Mouse (Mus musculus): ENCODE measurements around the gene Tmem255b. TPM values are rescaled to one million over a fixed set of nuclear protein-coding genes. Genes with fewer than 3 reads are reported as not detected.
A peak's percentile ranks its signal among the peaks of the same experiment; 100 is the strongest.

Gene Tmem255b
- polyA plus RNA-seq (2015; fragmentation: Nextera tagmentation; extraction: Ambion mirVana): not detected in 2 replicates

GRCm38 (mm10) chr8:13434889-13435288 lies at the start of gene Tmem255b:
Gene Tmem255b, plus strand, starts transcription at chr8:13435189.
- H3K27ac ChIP-seq: no peak within 1 kb of the TSS
- H3K4me1 ChIP-seq (replicated peaks): no peaks in the 10 kb centered on the region
- H3K4me3 ChIP-seq (replicated peaks): no peak within 1 kb of the TSS
- H3K4me2 ChIP-seq: no peak within 1 kb of the TSS
- H3K9ac ChIP-seq: no peak within 1 kb of the TSS
- H3K27me3 ChIP-seq: peaks cover 45% of the 10 kb centered on the region
- no peaks in the 10 kb centered on the region for H3K36me3 ChIP-seq
- H3K9me3 ChIP-seq (replicated peaks): no peaks in the 10 kb centered on the region
- ATAC-seq (ENCODE audit: low read depth): no peak
- no peak for DNase-seq
- 22% methylated on average over 10 of the region's 10 CpGs for WGBS (ENCODE audit: insufficient replicate concordance)

DNA sequence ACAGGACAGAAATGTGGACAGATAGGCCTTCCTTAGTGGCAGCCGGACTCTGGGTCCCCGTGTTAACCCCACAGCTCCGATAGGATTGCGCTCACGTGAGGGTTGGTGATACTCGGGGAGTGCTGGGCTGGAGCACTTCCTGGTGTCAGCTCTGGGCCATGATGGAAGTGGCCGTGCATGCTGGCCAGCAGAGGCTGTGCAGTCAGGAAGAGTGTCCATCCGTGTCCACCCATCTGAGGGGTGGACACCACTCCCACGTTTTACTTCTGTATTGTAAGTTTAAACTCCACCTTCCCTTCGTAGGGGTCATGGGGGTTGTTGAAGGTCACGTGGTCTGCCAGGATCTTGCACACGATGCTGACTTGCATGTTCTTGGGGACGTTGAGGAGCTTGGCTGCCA lies 48.6 kb upstream of the Tmem255b start:
- Histone ChIP-seq H3K27me3 (no peaks in the 10 kb centered on the region), H3K4me2 (no peak overlapping the region), H3K9ac (no peak overlapping the region), H3K27ac (no peak overlapping the region), H3K4me1 (replicated peaks) (peaks cover 8% of the 10 kb centered on the region), H3K36me3 (no peaks in the 10 kb centered on the region), H3K9me3 (replicated peaks) (no peaks in the 10 kb centered on the region), H3K4me3 (replicated peaks) (no peak overlapping the region)
- ATAC-seq (ENCODE audit: low read depth): no peak
- 68% methylated on average over 13 of the region's 13 CpGs for WGBS (ENCODE audit: insufficient replicate concordance)
- DNase-seq: no peak

DNA sequence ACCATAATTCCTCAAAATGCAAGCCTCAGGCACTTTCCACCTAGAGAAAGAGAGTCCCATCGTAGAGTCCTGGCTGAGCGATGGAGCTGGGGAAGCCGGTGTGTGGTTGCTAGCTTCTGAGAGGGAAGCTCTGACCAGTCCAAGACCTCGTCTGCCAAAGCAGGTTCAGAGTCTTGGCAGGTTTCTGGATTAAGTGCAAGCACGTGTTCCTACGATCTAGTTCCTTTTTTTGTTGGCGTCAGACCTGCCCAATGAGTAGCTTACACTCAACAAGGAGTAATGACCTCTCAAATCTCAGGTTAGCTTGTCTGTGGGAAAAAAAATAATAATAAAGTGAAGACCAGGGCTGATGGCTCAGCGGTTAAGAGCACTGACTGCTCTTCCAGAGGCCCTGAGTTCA lies 47.3 kb upstream of the Tmem255b start:
- no peak overlapping the region for H3K9ac ChIP-seq
- H3K4me1 ChIP-seq (replicated peaks): peaks cover 8% of the 10 kb centered on the region
- H3K9me3 ChIP-seq (replicated peaks): no peaks in the 10 kb centered on the region
- H3K27me3 ChIP-seq: no peaks in the 10 kb centered on the region
- no peak overlapping the region for H3K4me3 ChIP-seq (replicated peaks)
- H3K36me3 ChIP-seq: no peaks in the 10 kb centered on the region
- WGBS (ENCODE audit: insufficient replicate concordance): 51% methylated on average over 8 of the region's 8 CpGs
- ATAC-seq (ENCODE audit: low read depth): no peak
- H3K4me2 ChIP-seq: no peak overlapping the region
- H3K27ac ChIP-seq: no peak overlapping the region
- no peak for DNase-seq

- Histone ChIP-seq H3K36me3 (no peaks in the 10 kb centered on the region), H3K4me1 (replicated peaks) (peaks cover 8% of the 10 kb centered on the region), H3K4me3 (replicated peaks) (no peak overlapping the region), H3K4me2 (no peak overlapping the region), H3K9me3 (replicated peaks) (no peaks in the 10 kb centered on the region), H3K9ac (no peak overlapping the region), H3K27ac (no peak overlapping the region), H3K27me3 (no peaks in the 10 kb centered on the region)
- ATAC-seq (ENCODE audit: low read depth): peak; percentile 51; the same call in 1 of the 2 replicates
- no peak for DNase-seq
- 60% methylated on average over 2 of the region's 2 CpGs for WGBS (ENCODE audit: insufficient replicate concordance)
Measured at GRCm38 (mm10) chr8:13388744-13389143, 46.2 kb upstream of the Tmem255b start.

DNA sequence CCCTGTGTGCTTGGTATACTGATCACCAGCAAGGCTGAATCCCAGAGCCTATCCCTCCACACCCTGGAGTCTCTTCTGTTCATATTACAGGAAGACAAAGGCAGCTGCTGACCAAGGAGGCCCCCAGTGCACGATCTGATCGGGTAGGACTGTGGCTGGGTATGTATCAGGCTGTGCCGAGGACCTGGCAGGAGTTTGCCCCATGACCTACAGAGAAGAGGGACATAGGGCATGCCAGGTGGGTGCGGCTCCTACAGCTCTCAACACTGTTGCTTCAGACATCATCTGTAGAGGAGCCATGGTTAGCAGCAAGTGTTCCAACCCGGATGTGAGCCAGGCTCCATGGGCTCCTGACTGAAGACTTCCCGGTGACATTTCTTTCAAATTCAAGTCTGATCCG lies 41.1 kb upstream of the Tmem255b start:
- peaks cover 2% of the 10 kb centered on the region for H3K4me1 ChIP-seq (replicated peaks)
- H3K4me3 ChIP-seq (replicated peaks): no peak overlapping the region
- H3K27me3 ChIP-seq: no peaks in the 10 kb centered on the region
- H3K9me3 ChIP-seq (replicated peaks): no peaks in the 10 kb centered on the region
- no peak for ATAC-seq (ENCODE audit: low read depth)
- H3K36me3 ChIP-seq: no peaks in the 10 kb centered on the region
- no peak overlapping the region for H3K4me2 ChIP-seq
- 68% methylated on average over 7 of the region's 7 CpGs for WGBS (ENCODE audit: insufficient replicate concordance)
- no peak for DNase-seq
- H3K27ac ChIP-seq: no peak overlapping the region
- H3K9ac ChIP-seq: no peak overlapping the region

GRCm38 (mm10) chr8:13396725-13397124 lies 38.3 kb upstream of the Tmem255b start, which contains the start of gene Atp4b:
Gene Atp4b, minus strand, starts transcription at chr8:13396825.
- no peak within 1 kb of the TSS for H3K27ac ChIP-seq
- H3K4me2 ChIP-seq: no peak within 1 kb of the TSS
- no peak within 1 kb of the TSS for H3K9ac ChIP-seq
- no peaks in the 10 kb centered on the region for H3K4me1 ChIP-seq (replicated peaks)
- no peaks in the 10 kb centered on the region for H3K36me3 ChIP-seq
- H3K4me3 ChIP-seq (replicated peaks): no peak within 1 kb of the TSS
- no peak for ATAC-seq (ENCODE audit: low read depth)
- no peaks in the 10 kb centered on the region for H3K27me3 ChIP-seq
- WGBS (ENCODE audit: insufficient replicate concordance): 57% methylated on average over 5 of the region's 5 CpGs
- H3K9me3 ChIP-seq (replicated peaks): no peaks in the 10 kb centered on the region
- no peak for DNase-seq

DNA sequence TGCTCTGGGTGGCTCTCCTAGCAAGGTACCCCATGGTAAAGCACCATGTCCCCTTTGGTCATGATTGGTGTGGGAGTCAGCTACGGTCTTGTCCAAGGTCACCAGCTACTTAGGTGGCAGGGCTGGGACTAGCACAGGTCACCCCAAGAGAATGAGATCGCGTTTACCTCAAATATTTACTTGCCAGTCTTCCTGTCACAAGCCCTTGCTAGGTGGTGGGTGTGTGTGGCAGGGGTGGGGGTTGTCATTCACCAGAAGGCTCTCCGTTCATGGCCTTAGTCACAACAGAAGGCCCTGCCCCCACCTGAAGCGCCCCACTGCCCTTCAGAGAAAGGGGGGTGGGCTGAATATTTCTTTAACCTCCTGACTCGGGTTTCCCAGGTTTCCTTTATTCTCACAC lies 31.5 kb upstream of the Tmem255b start:
- DNase-seq (no peak), ATAC-seq (ENCODE audit: low read depth) (no peak; the same call in 1 of the 2 replicates)
- H3K4me1 ChIP-seq (replicated peaks): peaks cover 3% of the 10 kb centered on the region; the same call in 1 of the 2 replicates
- H3K9ac ChIP-seq: no peak overlapping the region
- no peak overlapping the region for H3K4me3 ChIP-seq (replicated peaks)
- no peaks in the 10 kb centered on the region for H3K36me3 ChIP-seq
- H3K27me3 ChIP-seq: 0 out of 2 replicates have a peak, but pooled peaks cover 3% of the 10 kb centered on the region
- 55% methylated on average over 6 of the region's 6 CpGs for WGBS (ENCODE audit: insufficient replicate concordance)
- H3K27ac ChIP-seq: no peak overlapping the region
- H3K9me3 ChIP-seq (replicated peaks): no peaks in the 10 kb centered on the region
- no peak overlapping the region for H3K4me2 ChIP-seq

DNA sequence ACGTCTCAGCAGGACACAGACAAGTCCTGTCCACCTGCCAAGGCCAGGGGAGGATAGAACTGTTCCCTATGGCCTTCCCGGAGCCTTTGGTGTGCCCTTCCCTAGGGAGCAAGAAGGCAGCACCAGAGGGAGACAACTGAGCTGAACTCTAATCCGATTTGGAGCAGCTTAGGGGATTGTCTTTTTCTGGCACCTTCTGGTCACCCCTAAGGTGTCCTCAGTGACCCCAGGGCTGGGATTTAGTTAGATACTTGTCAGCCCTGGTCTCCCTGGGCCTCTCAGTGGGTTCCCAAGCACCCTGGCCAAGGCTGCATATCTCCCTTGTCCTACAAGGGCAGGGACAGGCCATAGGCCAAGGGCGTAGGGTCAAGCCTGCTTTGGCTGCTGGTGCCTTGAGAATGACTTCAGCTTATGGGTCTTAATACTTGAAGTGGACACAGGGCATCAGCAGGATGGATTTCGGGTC lies 30.3 kb upstream of the Tmem255b start, which contains the start of gene Grk1:
Gene Grk1, plus strand, starts transcription at position 416 of the 466 bp plus-strand sequence.
- no peaks in the 10 kb centered on the region for H3K9me3 ChIP-seq (replicated peaks)
- peaks cover 3% of the 10 kb centered on the region; the same call in 1 of the 2 replicates for H3K4me1 ChIP-seq (replicated peaks)
- 53% methylated on average over 5 of the region's 5 CpGs for WGBS (ENCODE audit: insufficient replicate concordance)
- ATAC-seq (ENCODE audit: low read depth) (no peak), DNase-seq (no peak)
- no peak within 1 kb of the TSS for H3K9ac ChIP-seq
- H3K27me3 ChIP-seq: 0 out of 2 replicates have a peak, but pooled peaks cover 3% of the 10 kb centered on the region
- no peak within 1 kb of the TSS for H3K4me3 ChIP-seq (replicated peaks)
- H3K27ac ChIP-seq: no peak within 1 kb of the TSS
- H3K4me2 ChIP-seq: no peak within 1 kb of the TSS
- no peaks in the 10 kb centered on the region for H3K36me3 ChIP-seq

GRCm38 (mm10) chr8:13406011-13406410 lies 29.0 kb upstream of the Tmem255b start:
- ATAC-seq (ENCODE audit: low read depth): no peak
- peaks cover 3% of the 10 kb centered on the region; the same call in 1 of the 2 replicates for H3K4me1 ChIP-seq (replicated peaks)
- H3K36me3 ChIP-seq: no peaks in the 10 kb centered on the region
- H3K27ac ChIP-seq: no peak overlapping the region
- no peak overlapping the region for H3K9ac ChIP-seq
- 78% methylated on average over 5 of the region's 5 CpGs for WGBS (ENCODE audit: insufficient replicate concordance)
- H3K4me2 ChIP-seq: no peak overlapping the region
- no peaks in the 10 kb centered on the region for H3K9me3 ChIP-seq (replicated peaks)
- no peak overlapping the region for H3K4me3 ChIP-seq (replicated peaks)
- H3K27me3 ChIP-seq: 0 out of 2 replicates have a peak, but pooled peaks cover 3% of the 10 kb centered on the region
- no peak for DNase-seq

DNA sequence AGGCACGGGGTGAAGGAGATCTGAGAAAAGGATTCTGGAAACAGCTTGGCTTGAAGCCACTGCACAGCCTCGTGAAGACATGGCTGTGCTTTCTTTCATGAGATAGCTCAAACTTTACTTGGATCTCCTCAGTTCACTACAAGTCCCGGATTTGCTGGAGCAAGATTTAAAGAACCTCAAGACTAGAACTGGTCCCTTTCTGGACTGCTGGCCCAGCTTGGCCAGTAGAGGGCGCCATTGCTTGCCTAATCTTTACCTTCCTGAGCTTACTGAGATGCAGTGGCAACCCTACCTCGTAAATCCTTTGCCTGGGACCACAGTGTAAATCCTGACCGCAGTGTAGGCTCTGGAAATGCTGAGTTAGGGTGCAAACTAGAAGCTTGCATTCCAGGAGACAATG lies 23.4 kb upstream of the Tmem255b start:
- peak; percentile 18 for DNase-seq
- Histone ChIP-seq H3K9ac (no peak overlapping the region), H3K9me3 (replicated peaks) (no peaks in the 10 kb centered on the region), H3K36me3 (no peaks in the 10 kb centered on the region), H3K27me3 (0 out of 2 replicates have a peak, but pooled peaks cover 3% of the 10 kb centered on the region), H3K4me3 (replicated peaks) (no peak overlapping the region), H3K27ac (no peak overlapping the region), H3K4me1 (replicated peaks) (no peaks in the 10 kb centered on the region), H3K4me2 (no peak overlapping the region)
- no peak for ATAC-seq (ENCODE audit: low read depth)
- WGBS (ENCODE audit: insufficient replicate concordance): 22% methylated on average over 6 of the region's 6 CpGs

DNA sequence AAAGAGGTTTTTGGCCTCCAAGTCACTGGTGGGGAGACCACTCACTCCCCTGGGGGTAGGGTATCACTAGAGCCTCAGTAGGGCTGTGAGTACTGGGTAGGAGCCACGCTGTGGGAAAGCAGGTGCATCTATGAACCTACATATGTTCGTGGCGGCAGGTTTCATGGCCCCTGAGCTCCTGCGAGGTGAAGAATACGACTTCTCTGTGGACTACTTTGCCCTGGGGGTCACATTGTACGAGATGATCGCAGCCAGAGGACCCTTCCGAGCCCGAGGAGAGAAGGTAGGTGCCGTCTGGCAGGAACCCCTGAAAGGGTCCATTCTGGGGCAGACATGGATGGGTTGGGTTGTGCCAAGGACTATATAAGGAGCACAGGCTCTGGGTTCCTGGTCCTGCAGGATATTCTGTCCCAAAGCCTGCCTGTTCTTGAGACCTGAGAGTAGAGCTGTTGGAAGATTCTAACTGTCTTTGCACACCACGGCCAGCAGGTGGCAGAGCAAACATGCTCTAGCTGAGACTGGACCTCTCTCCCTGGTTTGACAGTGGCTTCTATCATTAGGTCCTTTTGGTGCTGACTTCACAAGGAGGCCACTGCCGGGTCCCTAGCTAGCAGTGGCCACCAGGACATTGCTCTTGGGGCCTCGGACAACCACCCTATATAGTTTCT lies 22.0 kb upstream of the Tmem255b start:
- 45% methylated on average over 13 of the region's 13 CpGs for WGBS (ENCODE audit: insufficient replicate concordance)
- Histone ChIP-seq H3K36me3 (no peaks in the 10 kb centered on the region), H3K27ac (no peak overlapping the region), H3K27me3 (0 out of 2 replicates have a peak, but pooled peaks cover 3% of the 10 kb centered on the region), H3K9ac (no peak overlapping the region), H3K9me3 (replicated peaks) (no peaks in the 10 kb centered on the region), H3K4me3 (replicated peaks) (no peak overlapping the region), H3K4me1 (replicated peaks) (no peaks in the 10 kb centered on the region), H3K4me2 (no peak overlapping the region)
- peak; percentile 32 for DNase-seq
- ATAC-seq (ENCODE audit: low read depth): no peak

Measured in liver, embryonic 13.5 days (tissue).